Mouse (Mus musculus) C2C12 (cell line): ENCODE results near the gene Irx6. TPM values are rescaled to one million over a fixed set of nuclear protein-coding genes. Genes with fewer than 3 reads are reported as not detected.

ENCODE experiments used
- H3K27me3 ChIP-seq: one replicate; pipeline ENCODE4 v1.6.1; 2011; ENCODE audit not compliant: control insufficient read depth, insufficient read depth, insufficient read length
- H3K36me3 ChIP-seq: one replicate; pipeline ENCODE4 v1.6.1; 2011; ENCODE audit not compliant: control insufficient read depth, insufficient read depth
- H3K4me3 ChIP-seq: one replicate; pipeline ENCODE4 v1.5.1; 2011; ENCODE audit warnings: mild to moderate bottlenecking, control low read depth; ENCODE audit not compliant: poor library complexity, insufficient read depth, severe bottlenecking
- H3K79me2 ChIP-seq: one replicate; pipeline ENCODE4 v1.6.1; 2011; ENCODE audit not compliant: control insufficient read depth, insufficient read depth
- H3K79me3 ChIP-seq: one replicate; pipeline ENCODE4 v1.6.1; 2011; ENCODE audit warnings: low read depth, control low read depth
- H3ac ChIP-seq: one replicate; pipeline ENCODE3; 2011; ENCODE audit warnings: low read depth; ENCODE audit not compliant: control insufficient read depth, insufficient read length
- CEBPB ChIP-seq: IDR thresholded peaks from one replicate; pipeline ENCODE4 v1.6.1; 2011; ENCODE audit warnings: low read depth, mild to moderate bottlenecking, control low read depth, moderate library complexity
- CTCF ChIP-seq: IDR thresholded peaks from one replicate; pipeline ENCODE4 v1.5.1; 2011; ENCODE audit not compliant: control insufficient read depth, insufficient read depth, insufficient read length
- FOSL1 ChIP-seq: IDR thresholded peaks from one replicate; pipeline ENCODE4 v1.8.0; 2011; ENCODE audit warnings: mild to moderate bottlenecking, low read length; ENCODE audit not compliant: poor library complexity, insufficient read depth, severe bottlenecking
- MAX ChIP-seq: IDR thresholded peaks from one replicate; pipeline ENCODE4 v1.6.1; 2011; ENCODE audit warnings: mild to moderate bottlenecking, control low read depth
- MYOD1 ChIP-seq: IDR thresholded peaks from one replicate; pipeline ENCODE4 v1.6.1; 2011; ENCODE audit warnings: low read depth; ENCODE audit not compliant: control insufficient read depth, insufficient read length
- MYOG ChIP-seq: IDR thresholded peaks from one replicate; pipeline ENCODE4 v1.6.1; 2011; ENCODE audit not compliant: control insufficient read depth, insufficient read length; ENCODE audit errors: extremely low read depth
- USF1 ChIP-seq: IDR thresholded peaks from one replicate; pipeline ENCODE4 v1.6.1; 2011; ENCODE audit warnings: low read depth, mild to moderate bottlenecking, control low read depth, moderate library complexity
- polyA plus RNA-seq: library from polyadenylated mRNA; unstranded; fragments of >200 nt; fragmentation: generic; extraction: Trizol; gene quantifications from one replicate; pipeline ENCODE4 v1.2.1, GENCODE M21; 2012; ENCODE audit warnings: missing spikeins

Irx6 gene
- polyA plus RNA-seq, 1 experiment = not detected

GRCm38 (mm10) chr8:92670236-92670635, 3.9 kb upstream of the Irx6 start:
- H3ac ChIP-seq = no peak overlapping the region
- H3K4me3 ChIP-seq = no peak overlapping the region
- H3K27me3 ChIP-seq = peaks cover 6% of the 10 kb centered on the region
- H3K79me3 ChIP-seq = no peaks in the 10 kb centered on the region
- no peaks in the 10 kb centered on the region for H3K79me2 ChIP-seq
- H3K36me3 ChIP-seq = no peaks in the 10 kb centered on the region
- TF ChIP-seq FOSL1 (no peak), USF1 (no peak), MYOD1 (no peak), MYOG (no peak), CEBPB (no peak), CTCF (no peak), MAX (no peak)

DNA sequence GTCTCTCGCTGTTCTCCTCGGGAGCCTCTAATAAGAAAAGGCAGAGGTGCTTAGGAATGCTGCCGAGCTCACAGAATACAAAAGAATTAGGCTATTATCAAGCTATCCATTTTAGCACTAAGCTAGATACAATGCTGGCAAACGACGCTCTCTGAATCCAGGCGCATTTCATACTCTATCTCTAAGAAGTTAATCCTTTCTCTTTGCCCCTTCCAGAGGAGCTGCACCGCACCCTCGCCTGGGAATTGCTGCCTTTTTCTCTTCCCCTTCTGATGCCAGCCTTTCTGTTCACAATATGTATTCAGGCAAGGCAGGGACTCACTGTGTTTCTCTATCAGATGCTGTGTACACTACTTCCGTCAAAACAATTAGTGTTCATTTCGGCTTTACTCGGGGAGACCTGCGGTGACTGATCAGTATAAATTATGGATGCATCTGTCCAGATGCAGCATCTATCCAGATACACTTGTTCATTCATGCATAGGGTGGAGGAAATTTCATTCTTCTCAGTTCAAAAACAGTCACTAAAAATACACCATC, 3.4 kb upstream of the Irx6 start:
- Histone ChIP-seq H3ac (no peak overlapping the region), H3K79me3 (no peaks in the 10 kb centered on the region), H3K36me3 (no peaks in the 10 kb centered on the region), H3K27me3 (peaks cover 6% of the 10 kb centered on the region), H3K4me3 (no peak overlapping the region), H3K79me2 (no peaks in the 10 kb centered on the region)
- TF ChIP-seq MYOD1 = no peak
- no peak for TF ChIP-seq CEBPB

GRCm38 (mm10) chr8:92671892-92672291, 2.2 kb upstream of the Irx6 start:
- H3K79me3 ChIP-seq = no peaks in the 10 kb centered on the region
- no peak overlapping the region for H3ac ChIP-seq
- H3K4me3 ChIP-seq = no peak overlapping the region
- H3K27me3 ChIP-seq = peaks cover 6% of the 10 kb centered on the region
- no peak for TF ChIP-seq MAX
- TF ChIP-seq USF1 = no peak
- no peak for TF ChIP-seq CTCF
- TF ChIP-seq CEBPB = no peak
- no peak for TF ChIP-seq MYOD1
- no peak for TF ChIP-seq MYOG
- TF ChIP-seq FOSL1 = no peak
- H3K36me3 ChIP-seq = no peaks in the 10 kb centered on the region
- no peaks in the 10 kb centered on the region for H3K79me2 ChIP-seq

GRCm38 (mm10) chr8:92673101-92673500, 987 bp upstream of the Irx6 start:
- no peak for TF ChIP-seq MYOG
- TF ChIP-seq CTCF = no peak
- TF ChIP-seq MAX = no peak
- no peak for TF ChIP-seq FOSL1
- no peak for TF ChIP-seq MYOD1
- no peak for TF ChIP-seq CEBPB
- TF ChIP-seq USF1 = no peak
- Histone ChIP-seq H3ac (no peak overlapping the region), H3K79me3 (no peaks in the 10 kb centered on the region), H3K79me2 (no peaks in the 10 kb centered on the region), H3K4me3 (no peak overlapping the region), H3K36me3 (no peaks in the 10 kb centered on the region), H3K27me3 (peaks cover 18% of the 10 kb centered on the region)

GRCm38 (mm10) chr8:92673555-92674243, 389 bp upstream of the Irx6 start:
- H3ac ChIP-seq = no peak overlapping the region
- no peaks in the 10 kb centered on the region for H3K79me2 ChIP-seq
- H3K36me3 ChIP-seq = no peaks in the 10 kb centered on the region
- no peak overlapping the region for H3K4me3 ChIP-seq
- TF ChIP-seq FOSL1 = no peak
- no peak for TF ChIP-seq MYOD1
- TF ChIP-seq MAX = no peak
- no peak for TF ChIP-seq MYOG
- no peak for TF ChIP-seq USF1
- TF ChIP-seq CEBPB = no peak
- TF ChIP-seq CTCF = no peak
- peaks cover 24% of the 10 kb centered on the region for H3K27me3 ChIP-seq
- H3K79me3 ChIP-seq = no peaks in the 10 kb centered on the region

DNA sequence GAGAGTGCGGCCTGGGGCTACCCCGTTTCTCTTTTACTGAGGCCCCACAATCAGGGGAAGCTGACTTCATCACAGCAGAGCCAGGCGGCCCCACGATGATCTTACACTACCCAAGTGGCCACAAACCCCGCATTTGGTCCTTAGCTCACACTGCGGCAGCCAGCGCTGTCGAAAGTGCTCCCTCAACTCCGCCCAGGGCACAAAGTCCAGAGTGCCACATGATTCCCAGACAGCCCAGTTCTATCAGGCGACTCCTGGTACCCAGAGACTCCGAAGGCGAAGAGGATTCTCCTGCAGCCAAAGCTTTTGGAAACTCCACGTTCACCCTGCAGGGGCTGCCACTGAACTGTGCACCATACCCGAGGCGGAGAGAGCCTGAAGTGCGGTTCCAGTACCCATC, 4.3 kb downstream of the Irx6 start:
- Histone ChIP-seq H3K27me3 (peaks cover 35% of the 10 kb centered on the region), H3K36me3 (no peaks in the 10 kb centered on the region), H3K79me2 (no peaks in the 10 kb centered on the region), H3K4me3 (no peak overlapping the region), H3K79me3 (no peaks in the 10 kb centered on the region), H3ac (no peak overlapping the region)
- TF ChIP-seq CEBPB = no peak
